Mouse (Mus musculus): Measurements from ENCODE around the gene AU022751. TPM values are rescaled to one million over a fixed set of nuclear protein-coding genes. Genes with fewer than 3 reads are reported as not detected.

The AU022751 gene
- polyA plus RNA-seq, 1 experiment from 2014 or later = not detected

Small RNA genes within 50 kb of the gene (microRNA-seq; reads per million reads assigned to microRNA genes)
- not detected for gene Gm27360 (ENCODE audit: insufficient number of aligned reads)

Other genes with a start within 250 kb of the AU022751 start
- gene Nudt11, start 36.0 kb downstream of the AU022751 start, polyA plus RNA-seq (2014; fragmentation: Nextera tagmentation; extraction: Ambion mirVana) = 13.7 and 13.8 TPM in 2 replicates
- gene Nudt10, start 89.6 kb upstream of the AU022751 start, polyA plus RNA-seq (2014; fragmentation: Nextera tagmentation; extraction: Ambion mirVana) = 25.2 and 29.8 TPM in 2 replicates
- not detected in 2 replicates for gene Bmp15, start 237.3 kb upstream of the AU022751 start, polyA plus RNA-seq (2014; fragmentation: Nextera tagmentation; extraction: Ambion mirVana)

Measured in forebrain, embryonic 11.5 days (tissue).